Mouse (Mus musculus) G1E (cell line): ENCODE results near the gene Trir.

Source experiments
- CTCF ChIP-seq: IDR thresholded peaks from 2 replicates; pipeline ENCODE4 v1.5.1; 2012; ENCODE audit warnings: low read depth, low read length, inconsistent platforms, mixed read lengths
- GATA1 ChIP-seq: IDR thresholded peaks from 2 replicates; pipeline ENCODE4 v1.6.1; 2012; ENCODE audit warnings: borderline replicate concordance, low read length, inconsistent platforms, mixed read lengths

DNA sequence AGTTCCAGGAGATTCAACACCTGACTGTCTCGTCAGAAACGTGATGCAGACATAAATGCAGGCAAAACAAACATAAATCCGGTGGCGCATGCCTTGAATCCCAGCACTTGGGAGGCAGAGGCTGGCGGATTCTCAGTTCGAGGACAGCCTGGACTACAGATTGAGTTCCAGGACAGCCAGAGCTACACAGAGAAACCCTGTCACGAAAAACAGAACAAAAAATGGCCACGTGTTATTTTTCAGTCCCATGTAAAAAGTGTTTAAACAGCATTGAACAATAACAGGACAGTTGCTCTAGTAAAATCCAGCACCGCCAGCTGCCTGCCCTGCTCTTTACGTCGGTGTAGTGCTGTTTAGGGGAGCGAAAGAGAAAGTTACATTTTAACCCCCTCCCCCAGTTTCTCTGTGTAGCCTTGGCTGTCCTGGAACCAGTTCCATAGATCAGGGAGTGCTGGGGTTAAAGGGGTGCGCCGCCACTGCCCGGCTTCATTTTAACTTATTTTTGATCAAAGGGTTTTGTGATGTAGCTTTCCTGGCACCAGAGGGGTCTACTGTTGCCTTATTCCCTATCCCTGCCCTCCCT lies 9.2 kb downstream of the Trir start:
- no peak for TF ChIP-seq CTCF
- no peak for TF ChIP-seq GATA1
